Mouse (Mus musculus) megakaryocyte, embryonic 14.5 days (primary cell): ENCODE results near the gene AC124108.1.

Experiments
- FLI1 ChIP-seq: IDR thresholded peaks from 2 replicates; pipeline ENCODE4 v1.6.1; 2012; ENCODE audit warnings: low read length, inconsistent platforms, mixed read lengths
- GATA1 ChIP-seq: IDR thresholded peaks from 3 replicates; pipeline ENCODE4 v1.6.1; 2012; ENCODE audit warnings: mixed read lengths, low read length, inconsistent platforms, borderline replicate concordance

DNA sequence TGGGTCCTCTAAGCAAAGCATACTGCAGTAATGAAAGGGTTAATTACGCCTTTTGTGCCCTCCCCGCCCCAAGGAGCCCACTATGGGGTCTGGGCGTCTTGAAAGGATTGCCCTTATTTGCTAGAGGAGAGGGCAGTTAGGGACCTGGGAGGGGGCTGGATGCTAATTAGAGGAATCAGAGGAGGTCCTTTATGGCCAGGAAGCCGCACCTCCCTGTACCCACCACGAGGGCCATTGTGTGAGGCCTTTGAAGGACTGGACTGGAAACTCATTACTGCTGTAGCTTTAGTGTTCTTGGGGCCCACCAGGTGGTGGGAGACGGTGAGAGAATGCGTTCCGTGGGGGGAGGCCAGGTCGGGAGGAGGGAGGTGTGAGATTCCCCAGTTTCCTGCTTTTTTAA is 6.4 kb downstream of the AC124108.1 start:
- no peak for TF ChIP-seq GATA1
- TF ChIP-seq FLI1 = no peak
